Mouse (Mus musculus): ENCODE measurements around the gene Kdm6b. TPM values are rescaled to one million over a fixed set of nuclear protein-coding genes. Genes with fewer than 3 reads are reported as not detected.
A peak's percentile ranks its signal among the peaks of the same experiment; 100 is the strongest.

Gene Kdm6b
- total and polyA plus RNA-seq, 3 experiments = 0.66 to 7.2 (median 5.7) TPM

DNA sequence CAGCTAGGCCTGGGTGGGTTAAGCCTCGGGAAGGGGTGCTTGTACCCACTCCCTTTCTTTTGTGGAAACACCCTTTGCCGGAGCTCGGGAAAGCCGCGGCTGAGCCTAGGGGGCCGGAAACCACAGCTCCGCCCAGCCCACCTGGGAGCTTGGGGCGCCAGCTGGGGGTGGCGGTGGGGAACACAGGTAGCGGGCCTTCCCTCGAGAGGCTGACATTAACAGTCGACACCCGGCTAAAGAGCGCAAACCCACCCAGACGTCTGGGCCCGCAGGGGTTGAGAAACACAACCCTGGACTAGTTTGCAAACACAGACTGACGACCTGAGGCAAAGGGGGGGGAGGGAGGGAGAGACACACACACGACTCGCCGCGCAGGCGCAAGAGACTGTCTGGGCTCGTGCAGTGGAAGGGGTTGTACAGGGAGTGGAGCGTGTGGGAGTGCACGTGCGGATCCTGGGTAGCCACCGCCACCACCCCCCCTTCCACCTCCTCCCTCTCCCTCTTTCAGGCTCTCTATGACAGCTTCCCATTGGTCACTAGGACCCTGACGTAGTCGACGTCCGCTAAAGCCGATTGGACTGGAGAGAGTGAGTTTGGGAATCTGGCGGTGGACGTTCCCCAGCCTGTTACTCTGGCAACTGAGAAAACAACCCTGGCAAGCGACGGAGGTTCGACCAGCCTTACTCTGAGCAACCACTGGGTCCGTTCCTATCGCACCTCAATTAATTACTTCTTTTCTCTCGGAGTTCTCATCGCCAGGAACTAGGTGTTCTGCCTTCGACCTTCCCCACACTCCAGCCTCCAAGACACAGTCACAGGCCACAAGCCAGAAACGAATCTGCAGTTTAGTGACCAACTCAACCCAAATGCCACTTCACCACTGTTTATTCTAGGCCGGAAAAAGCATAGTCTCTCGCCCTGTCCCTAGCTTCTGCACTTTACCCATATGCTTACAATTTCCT, 5.3 kb upstream of the Kdm6b start (continued):
- TF ChIP-seq NELFE (IDR thresholded peaks at IDR 0.05; ENCODE audit: low read depth, low read length) = peak; percentile 46; the same call in 1 of the 2 replicates
- no peak; the same call in 1 of the 2 replicates for TF ChIP-seq UBTF (IDR thresholded peaks at IDR 0.05; ENCODE audit: low read depth, low read length)
- TF ChIP-seq E2F4 (IDR thresholded peaks at IDR 0.05; ENCODE audit: insufficient replicate concordance, low read depth, low read length) = no peak
- TF ChIP-seq TBP (conservative IDR thresholded peaks at IDR 0.05; ENCODE audit: low read depth, low read length) = 0 out of 2 replicates have a peak, but pooled peaks have one; percentile 6
- TF ChIP-seq HCFC1 (IDR thresholded peaks at IDR 0.05; ENCODE audit: low read depth, low read length) = 0 out of 2 replicates have a peak, but pooled peaks have one; percentile 36
- TF ChIP-seq USF1 (IDR thresholded peaks at IDR 0.05; ENCODE audit: low read depth, low read length) = no peak
- TF ChIP-seq JUN (IDR thresholded peaks at IDR 0.05; ENCODE audit: insufficient read depth, low read depth, low read length) = no peak
- TF ChIP-seq MYC (IDR thresholded peaks at IDR 0.05; ENCODE audit: low read depth, low read length) = peak; percentile 86

- dilution Hi-C loops (cut with MboI; ENCODE audit: extremely low pct_ligation_motif_present, extremely low pct_unique_long_range_greater_than_20kb, low sequenced_read_pairs) (no loop called here), in situ Hi-C loops (cut with MboI; ENCODE audit: low pct_ligation_motif_present, low pct_unique_long_range_greater_than_20kb, low sequenced_read_pairs) (no loop called here)
- Histone ChIP-seq H3K36me3 (replicated peaks in 1 of 2; ENCODE audit: control insufficient read depth in 1 of 2, insufficient read depth in 1 of 2, low read length in 1 of 2) (no peaks in the 10 kb centered on the region), H3K4me1 (ENCODE audit: control insufficient read depth in 1 of 2, insufficient read depth in 2 of 2) (peaks cover 34 to 69% of the 10 kb centered on the region in 2 experiments), H3K79me2 (replicated peaks; ENCODE audit: control insufficient read depth, extremely low read depth, insufficient read depth, poor library complexity, severe bottlenecking) (no peaks in the 10 kb centered on the region), H3K9me3 (replicated peaks; ENCODE audit: low read length) (no peaks in the 10 kb centered on the region), H3K27me3 (replicated peaks) (peaks cover 59% of the 10 kb centered on the region), H3K4me2 (ENCODE audit: insufficient read depth, low read depth, poor library complexity, severe bottlenecking) (peak overlapping the region; percentile 93), H3K27ac (ENCODE audit: insufficient read depth, low read depth) (no peak overlapping the region), H3K4me3 (replicated peaks in 1 of 3; ENCODE audit: low read depth in 2 of 3, low read length in 2 of 3, poor library complexity in 1 of 3) (peak overlapping the region in 2 of 3 experiments; percentile 36 to 48), H3K9ac (ENCODE audit: insufficient read depth, low read depth) (peak overlapping the region; percentile 52; the same call in 1 of the 2 replicates)
- DNase-seq (ENCODE audit: extremely low read depth) = peak; percentile 54
- peak; percentile 62 for TF ChIP-seq MXI1 (IDR thresholded peaks at IDR 0.05; ENCODE audit: low read depth, low read length)
- TF ChIP-seq JUND (conservative IDR thresholded peaks at IDR 0.05; ENCODE audit: low read depth, low read length) = peak; percentile 47; the same call in 1 of the 2 replicates
- no peak for TF ChIP-seq RAD21 (IDR thresholded peaks at IDR 0.05; ENCODE audit: low read depth, low read length)
- TF ChIP-seq ZKSCAN1 (IDR thresholded peaks at IDR 0.05; ENCODE audit: borderline replicate concordance, low read depth, low read length) = no peak
- 0 out of 2 replicates have a peak, but pooled peaks have one; percentile 5 for TF ChIP-seq USF2 (conservative IDR thresholded peaks at IDR 0.05; ENCODE audit: low read depth, low read length)
- TF ChIP-seq MEF2A (IDR thresholded peaks at IDR 0.05; ENCODE audit: borderline replicate concordance, low read depth, low read length) = 0 out of 2 replicates have a peak, but pooled peaks have one; percentile 24
- peak; percentile 25; the same call in 1 of the 2 replicates for TF ChIP-seq TCF12 (IDR thresholded peaks at IDR 0.05; ENCODE audit: low read depth, low read length)
- peak; percentile 81 for TF ChIP-seq SIN3A (IDR thresholded peaks at IDR 0.05; ENCODE audit: low read length)
- peak; percentile 94 for TF ChIP-seq MAZ (IDR thresholded peaks at IDR 0.05; ENCODE audit: low read depth, low read length)
- 0 out of 2 replicates have a peak, but pooled peaks have one; percentile 28 for TF ChIP-seq ZMIZ1 (IDR thresholded peaks at IDR 0.05; ENCODE audit: low read depth, low read length)
- peak; percentile 24 for TF ChIP-seq USF1 (IDR thresholded peaks at IDR 0.05; ENCODE audit: low read depth, low read length)
- TF ChIP-seq EP300 (IDR thresholded peaks at IDR 0.05; ENCODE audit: low read length) = peak; percentile 53; the same call in 1 of the 2 replicates
- TF ChIP-seq JUN (IDR thresholded peaks at IDR 0.05; ENCODE audit: insufficient read depth, low read depth, low read length) = peak; percentile 76
- TF ChIP-seq IRF4 (IDR thresholded peaks at IDR 0.05; ENCODE audit: low read depth, low read length) = peak; percentile 61
- no peak for TF ChIP-seq PAX5 (IDR thresholded peaks at IDR 0.05; ENCODE audit: low read length)
- TF ChIP-seq RCOR1 (conservative IDR thresholded peaks at IDR 0.05; ENCODE audit: low read depth, low read length) = peak; percentile 60; the same call in 1 of the 2 replicates
- peak; percentile 56; the same call in 1 of the 2 replicates for TF ChIP-seq MYC (IDR thresholded peaks at IDR 0.05; ENCODE audit: low read depth, low read length)
- 0 out of 2 replicates have a peak, but pooled peaks have one; percentile 13 for TF ChIP-seq NRF1 (IDR thresholded peaks at IDR 0.05; ENCODE audit: low read depth, low read length)
- TF ChIP-seq KAT2A (IDR thresholded peaks at IDR 0.05; ENCODE audit: insufficient replicate concordance, low read length) = no peak
- TF ChIP-seq HCFC1 (IDR thresholded peaks at IDR 0.05; ENCODE audit: low read depth, low read length) = peak; percentile 44; the same call in 1 of the 2 replicates
- peak; percentile 99 for TF ChIP-seq BHLHE40 (IDR thresholded peaks at IDR 0.05; ENCODE audit: low read depth, low read length)
- peak; percentile 81 for TF ChIP-seq CHD2 (IDR thresholded peaks at IDR 0.05; ENCODE audit: low read length)
- TF ChIP-seq MAX (IDR thresholded peaks at IDR 0.05; ENCODE audit: low read length) = peak; percentile 84
- TF ChIP-seq GABPA (IDR thresholded peaks at IDR 0.05; ENCODE audit: insufficient replicate concordance, low read depth, low read length) = no peak
- no peak for TF ChIP-seq TBP (conservative IDR thresholded peaks at IDR 0.05; ENCODE audit: low read depth, low read length)
- TF ChIP-seq ETS1 (conservative IDR thresholded peaks at IDR 0.05; ENCODE audit: low read depth, low read length) = peak; percentile 56
Measured at GRCm38 (mm10) chr11:69417449-69418384, 4.2 kb upstream of the Kdm6b start.
